Mouse (Mus musculus) forebrain, embryonic 11.5 days (tissue): ENCODE results near the gene Svep1. TPM values are rescaled to one million over a fixed set of nuclear protein-coding genes. Genes with fewer than 3 reads are reported as not detected.

ENCODE experiments used
- ATAC-seq: fragments of 200-750 bp; cut with Nextera tagmentation; replicated peaks from 2 replicates; pipeline ENCODE4 v1.8.0; 2017; ENCODE audit warnings: moderate TSS enrichment; ENCODE audit not compliant: low FRiP score
- DNase-seq: peaks from one replicate; pipeline ENCODE4 v3.0.0-alpha.2; 2017; ENCODE audit warnings: low spot score
- H3K27ac ChIP-seq: fragments of 300-500 bp; sonication (generic); 2 replicates; pipeline ENCODE4 v1.5.1; 2014; ENCODE audit warnings: low read depth, low read length
- H3K27me3 ChIP-seq: fragments of 300-500 bp; sonication (generic); 2 replicates; pipeline ENCODE4 v1.6.1; 2014; ENCODE audit warnings: mild to moderate bottlenecking, low read length, mixed read lengths; ENCODE audit not compliant: control insufficient read depth, insufficient read depth
- H3K36me3 ChIP-seq: fragments of 300-500 bp; sonication (generic); 2 replicates; pipeline ENCODE4 v1.6.1; 2014; ENCODE audit warnings: mild to moderate bottlenecking, low read length, moderate library complexity, mixed read lengths; ENCODE audit not compliant: control insufficient read depth, insufficient read depth
- H3K4me1 ChIP-seq: fragments of 300-500 bp; sonication (generic); replicated peaks from 2 replicates; pipeline ENCODE4 v1.6.1; 2014; ENCODE audit warnings: low read length, mixed read lengths; ENCODE audit not compliant: control insufficient read depth, insufficient read depth
- H3K4me2 ChIP-seq: fragments of 300-500 bp; sonication (generic); 2 replicates; pipeline ENCODE4 v1.6.1; 2014; ENCODE audit warnings: low read depth, mild to moderate bottlenecking, low read length, moderate library complexity, mixed read lengths; ENCODE audit not compliant: severe bottlenecking
- H3K4me3 ChIP-seq: fragments of 300-500 bp; sonication (generic); 2 replicates; pipeline ENCODE4 v1.5.1; 2014; ENCODE audit warnings: low read depth, low read length
- H3K9ac ChIP-seq: fragments of 300-500 bp; sonication (generic); 2 replicates; pipeline ENCODE4 v1.6.1; 2014; ENCODE audit warnings: low read length
- H3K9me3 ChIP-seq: fragments of 300-500 bp; sonication (generic); 2 replicates; pipeline ENCODE4 v1.6.1; 2016; ENCODE audit warnings: low read length, mixed read lengths; ENCODE audit not compliant: control insufficient read depth
- WGBS: fragments of 180-500 bp; shearing (Covaris S2); extraction: QIAGEN DNeasy Blood & Tissue Kit; methylation state at CpG from one replicate; pipeline ENCODE4 v1.1.7; 2014; 5-methylcytosine and 5-hydroxymethylcytosine counted together
- polyA plus RNA-seq: library from polyadenylated mRNA; unstranded; fragments of >200 nt; fragmentation: Nextera tagmentation; extraction: Ambion mirVana; gene quantifications from 2 replicates; pipeline ENCODE4 v1.2.1, GENCODE M21; 2014

Gene Svep1
- polyA plus RNA-seq, 1 experiment from 2014 or later: 3.6 TPM

DNA sequence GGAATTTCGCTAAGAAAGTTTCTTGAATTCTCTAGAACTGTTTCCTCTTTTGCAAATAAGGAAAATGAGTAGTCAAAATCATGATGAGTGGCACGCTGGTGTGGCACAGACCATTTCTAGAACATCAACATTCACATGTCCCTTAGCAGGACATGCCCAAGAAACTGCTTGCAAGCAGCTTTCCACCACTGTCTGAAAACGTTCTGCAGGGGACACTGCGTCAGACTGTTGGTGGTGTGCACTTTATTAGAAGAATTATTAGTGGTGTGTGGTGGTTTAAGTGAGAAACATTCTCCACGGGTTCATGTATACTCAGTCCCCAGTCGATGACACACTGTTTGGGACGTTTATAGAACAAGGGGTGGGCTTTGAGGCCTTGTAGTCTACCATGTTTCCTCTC is 40.9 kb downstream of the Svep1 start:
- H3K9me3 ChIP-seq: no peaks in the 10 kb centered on the region

DNA sequence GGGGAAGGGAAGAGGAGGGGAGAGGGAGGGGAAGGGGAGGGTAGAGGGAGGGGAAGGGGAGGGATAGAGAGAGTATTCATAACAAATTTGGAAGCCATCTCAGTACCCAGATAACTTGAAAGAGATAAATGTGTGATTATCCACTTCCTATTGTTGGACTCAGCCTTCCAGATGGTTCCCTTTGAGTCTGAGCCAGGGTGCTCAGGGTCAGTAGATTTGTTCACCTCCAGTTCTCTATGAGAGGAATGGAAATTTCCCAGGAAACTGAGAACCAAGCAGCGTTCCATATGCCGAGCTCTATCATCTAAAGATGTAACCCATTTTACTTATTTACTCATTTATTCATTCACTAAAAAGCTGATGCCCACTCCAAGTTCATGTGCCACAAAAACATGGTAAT is 44.8 kb downstream of the Svep1 start:
- no peak for ATAC-seq
- Histone ChIP-seq H3K27ac (no peak overlapping the region), H3K4me1 (no peaks in the 10 kb centered on the region), H3K27me3 (no peaks in the 10 kb centered on the region), H3K9me3 (no peaks in the 10 kb centered on the region), H3K4me3 (no peak overlapping the region), H3K4me2 (no peak overlapping the region), H3K9ac (no peak overlapping the region), H3K36me3 (no peaks in the 10 kb centered on the region)
- DNase-seq: no peak
- WGBS: 96% methylated on average over 2 of the region's 2 CpGs

More for the DNA sequence above, 40.9 kb downstream of the Svep1 start:
- H3K4me2 ChIP-seq: no peak overlapping the region
- no peaks in the 10 kb centered on the region for H3K4me1 ChIP-seq
- H3K27ac ChIP-seq: no peak overlapping the region
- no peak overlapping the region for H3K4me3 ChIP-seq
- H3K27me3 ChIP-seq: no peaks in the 10 kb centered on the region
- DNase-seq (no peak), ATAC-seq (no peak)
- no peaks in the 10 kb centered on the region for H3K36me3 ChIP-seq
- WGBS: 85% methylated on average over 7 of the region's 7 CpGs
- H3K9ac ChIP-seq: no peak overlapping the region

- H3K4me3 ChIP-seq: no peak overlapping the region
- H3K9me3 ChIP-seq: no peaks in the 10 kb centered on the region
- H3K4me1 ChIP-seq: no peaks in the 10 kb centered on the region
- H3K27ac ChIP-seq: no peak overlapping the region
- no peak overlapping the region for H3K9ac ChIP-seq
- WGBS: 55% methylated on average over 1 of the region's 1 CpGs
- ATAC-seq: no peak
- no peak overlapping the region for H3K4me2 ChIP-seq
- no peaks in the 10 kb centered on the region for H3K27me3 ChIP-seq
- DNase-seq: no peak
- no peaks in the 10 kb centered on the region for H3K36me3 ChIP-seq
Observed at GRCm38 (mm10) chr4:58159564-58159963, 47.1 kb downstream of the Svep1 start.

DNA sequence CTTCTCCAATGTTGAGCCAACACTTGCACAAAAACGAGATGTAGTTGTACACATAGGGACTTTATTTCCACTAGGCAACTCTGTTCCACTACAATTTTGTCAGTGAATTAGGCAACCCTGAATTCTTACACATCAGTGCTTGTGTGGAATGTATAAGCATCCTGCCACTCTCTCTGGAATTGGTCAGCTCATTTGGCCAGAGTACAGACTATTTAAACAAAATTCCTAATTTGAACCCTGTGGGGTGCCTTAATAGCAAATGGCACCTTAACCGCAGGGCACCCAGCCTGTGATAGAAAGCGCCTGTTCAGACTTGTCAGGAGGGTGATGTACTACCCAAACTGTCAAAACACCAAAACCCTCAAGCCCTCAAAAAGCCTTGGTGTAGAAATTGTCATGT is 56.4 kb downstream of the Svep1 start:
- Histone ChIP-seq H3K4me2 (no peak overlapping the region), H3K9me3 (no peaks in the 10 kb centered on the region; the same call in 1 of the 2 replicates), H3K4me1 (no peaks in the 10 kb centered on the region), H3K27me3 (no peaks in the 10 kb centered on the region), H3K27ac (no peak overlapping the region), H3K4me3 (no peak overlapping the region), H3K36me3 (no peaks in the 10 kb centered on the region), H3K9ac (no peak overlapping the region)
- DNase-seq: no peak
- no peak for ATAC-seq
- 62% methylated on average over 3 of the region's 3 CpGs for WGBS

DNA sequence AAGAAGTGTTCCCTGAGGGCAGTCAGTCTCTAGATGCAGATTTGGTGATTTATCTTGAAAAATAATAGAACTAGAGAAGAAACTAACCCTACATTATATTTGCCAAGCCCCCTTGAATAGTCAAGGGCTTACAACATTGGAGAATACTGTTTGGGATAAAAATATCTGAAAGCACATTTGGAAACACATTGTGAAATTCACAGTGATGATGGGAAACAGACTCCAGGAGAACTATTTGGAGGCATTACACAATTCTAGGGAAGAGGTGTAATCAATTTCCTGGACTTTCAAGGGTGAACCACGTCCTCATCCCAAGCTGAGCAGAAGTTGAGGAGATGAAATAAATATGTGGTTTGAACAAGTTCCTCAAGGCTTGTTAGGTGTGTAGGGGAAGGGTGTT is 57.5 kb downstream of the Svep1 start:
- no peaks in the 10 kb centered on the region; the same call in 1 of the 2 replicates for H3K9me3 ChIP-seq
- H3K36me3 ChIP-seq: no peaks in the 10 kb centered on the region
- no peak overlapping the region for H3K9ac ChIP-seq
- WGBS: 76% methylated on average over 1 of the region's 1 CpGs
- H3K27me3 ChIP-seq: no peaks in the 10 kb centered on the region
- H3K4me2 ChIP-seq: no peak overlapping the region
- H3K4me1 ChIP-seq: no peaks in the 10 kb centered on the region
- no peak overlapping the region for H3K4me3 ChIP-seq
- no peak overlapping the region for H3K27ac ChIP-seq
- DNase-seq (no peak), ATAC-seq (no peak)

DNA sequence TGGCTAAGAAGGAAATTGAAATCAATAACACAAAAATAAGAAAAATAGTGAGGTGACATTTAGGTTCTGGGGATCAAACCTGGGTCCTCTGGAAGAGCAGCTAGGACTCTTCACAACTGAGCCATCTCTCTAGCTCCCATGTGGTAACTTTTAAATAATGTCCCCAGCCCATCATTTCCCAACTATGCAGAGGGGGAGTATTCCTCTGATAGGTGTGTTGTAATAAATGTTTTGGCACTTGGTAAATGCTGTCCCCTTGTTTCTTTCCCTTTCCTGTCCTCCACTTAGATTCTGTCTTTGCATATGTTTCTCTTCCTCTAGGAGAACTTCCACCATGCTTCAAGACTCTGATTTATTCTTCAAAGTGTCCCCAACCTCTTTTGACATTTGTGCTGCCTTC is 58.1 kb downstream of the Svep1 start:
- Histone ChIP-seq H3K9me3 (no peaks in the 10 kb centered on the region; the same call in 1 of the 2 replicates), H3K36me3 (no peaks in the 10 kb centered on the region), H3K4me3 (no peak overlapping the region), H3K4me1 (no peaks in the 10 kb centered on the region), H3K9ac (no peak overlapping the region), H3K4me2 (no peak overlapping the region), H3K27ac (no peak overlapping the region), H3K27me3 (no peaks in the 10 kb centered on the region)
- no peak for DNase-seq
- no peak for ATAC-seq

DNA sequence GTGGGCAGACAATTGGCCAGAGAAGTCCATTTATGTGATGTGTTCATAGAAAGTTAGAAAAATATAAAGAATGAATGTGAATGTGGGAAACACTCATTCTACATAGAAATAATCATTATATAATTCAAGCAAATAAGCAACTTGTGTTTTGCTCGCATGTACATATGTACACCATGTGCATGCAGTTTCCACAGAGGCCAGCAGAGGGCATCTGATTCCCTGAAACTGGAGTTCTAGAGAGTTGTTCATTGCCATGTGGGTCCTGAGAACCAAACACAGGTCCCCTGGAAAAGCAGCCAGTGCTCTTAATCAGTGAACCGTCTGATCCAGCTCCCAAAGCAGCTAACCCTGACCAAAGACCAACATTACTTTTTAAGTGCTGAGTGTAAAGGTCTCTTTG is 60.0 kb downstream of the Svep1 start:
- H3K9me3 ChIP-seq: no peaks in the 10 kb centered on the region; the same call in 1 of the 2 replicates
- H3K9ac ChIP-seq: no peak overlapping the region
- H3K4me1 ChIP-seq: no peaks in the 10 kb centered on the region
- DNase-seq: no peak
- no peak overlapping the region for H3K4me2 ChIP-seq
- H3K27me3 ChIP-seq: no peaks in the 10 kb centered on the region
- H3K36me3 ChIP-seq: no peaks in the 10 kb centered on the region
- 97% methylated on average over 2 of the region's 2 CpGs for WGBS
- ATAC-seq: no peak
- no peak overlapping the region for H3K4me3 ChIP-seq
- no peak overlapping the region for H3K27ac ChIP-seq

DNA sequence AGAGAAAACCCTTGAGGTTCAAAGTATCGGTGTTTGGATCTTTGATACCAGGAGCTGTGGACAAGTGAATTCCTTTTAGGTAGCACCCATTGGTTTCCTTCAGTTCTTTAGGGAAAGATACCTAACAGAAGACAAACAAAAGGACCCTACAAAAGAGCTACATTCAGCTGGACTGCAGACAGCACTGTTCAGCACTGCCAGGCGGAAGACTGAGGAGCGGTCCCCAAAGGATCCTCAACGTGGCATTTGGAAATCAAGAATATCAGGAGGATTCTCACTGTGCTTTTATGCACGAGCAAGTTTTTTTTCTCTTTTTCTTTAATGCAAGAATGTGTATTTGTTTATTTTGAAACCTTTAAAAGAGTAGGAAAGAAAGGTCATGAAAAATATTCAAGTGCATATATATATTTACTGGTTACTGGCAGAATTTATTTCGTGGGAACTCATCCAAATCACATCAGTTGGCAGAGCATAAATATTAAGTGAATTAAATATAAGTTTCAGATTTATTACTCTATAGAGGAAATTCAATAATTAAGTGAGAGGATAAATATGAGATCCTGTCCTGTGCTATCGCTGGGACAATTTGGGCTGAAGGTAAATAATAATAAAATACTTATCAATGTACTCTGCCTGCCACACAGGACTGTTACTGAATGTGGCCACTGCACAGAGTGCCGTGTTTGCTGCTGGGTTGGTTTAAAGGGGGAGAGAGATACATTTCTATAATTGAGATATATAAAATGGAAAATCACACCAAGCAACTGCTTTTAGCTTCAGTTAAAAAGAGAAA is 66.7 kb downstream of the Svep1 start:
- Histone ChIP-seq H3K4me1 (no peaks in the 10 kb centered on the region), H3K36me3 (no peaks in the 10 kb centered on the region), H3K9ac (no peak overlapping the region), H3K27me3 (no peaks in the 10 kb centered on the region), H3K4me2 (no peak overlapping the region), H3K4me3 (no peak overlapping the region), H3K9me3 (no peaks in the 10 kb centered on the region), H3K27ac (no peak overlapping the region)
- no peak for ATAC-seq
- WGBS: 86% methylated on average over 8 of the region's 8 CpGs
- DNase-seq: no peak

GRCm38 (mm10) chr4:58139241-58139640 is 67.4 kb downstream of the Svep1 start:
- Histone ChIP-seq H3K4me2 (no peak overlapping the region), H3K27ac (no peak overlapping the region), H3K4me1 (no peaks in the 10 kb centered on the region), H3K27me3 (no peaks in the 10 kb centered on the region), H3K9me3 (no peaks in the 10 kb centered on the region), H3K9ac (no peak overlapping the region), H3K4me3 (no peak overlapping the region), H3K36me3 (no peaks in the 10 kb centered on the region)
- no peak for DNase-seq
- ATAC-seq: no peak
- 53% methylated on average over 6 of the region's 6 CpGs for WGBS
